Mouse (Mus musculus) liver, embryonic 14 days (tissue): ENCODE data around the gene Slco6d1. TPM values are rescaled to one million over a fixed set of nuclear protein-coding genes. Genes with fewer than 3 reads are reported as not detected.

Experiments used
- polyA plus RNA-seq: library from polyadenylated mRNA; depleted of rRNA; stranded (reverse); fragments of >200 nt; gene quantifications from 2 replicates; pipeline ENCODE4 v1.2.3, GENCODE M21; 2012; rRNA removed

Gene Slco6d1
- polyA plus RNA-seq: not detected in 2 replicates

DNA sequence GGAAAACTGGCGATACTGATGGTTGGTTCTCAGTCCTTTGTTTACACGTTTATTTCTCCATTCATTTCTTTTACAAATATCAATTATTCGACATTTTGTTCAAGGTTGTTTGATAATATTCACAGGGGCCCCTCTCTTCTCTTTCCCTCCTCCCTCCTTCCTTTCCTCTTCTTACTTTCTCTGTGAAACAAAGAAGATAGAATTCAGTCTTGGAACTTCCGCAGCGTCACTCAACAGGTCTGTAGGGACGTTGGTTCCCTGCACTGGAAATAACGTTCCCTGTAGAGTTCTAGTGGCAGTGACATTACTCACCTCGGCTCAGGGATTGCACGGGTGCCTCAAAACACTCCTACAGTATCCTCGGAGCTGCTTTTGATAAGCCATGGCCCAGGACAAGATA lies at the start of gene Slco6d1:
Gene Slco6d1, plus strand, starts transcription at position 301 of the 400 bp plus-strand sequence.

